Mouse (Mus musculus): ENCODE results near the gene Ipp. TPM values are rescaled to one million over a fixed set of nuclear protein-coding genes. Genes with fewer than 3 reads are reported as not detected.

Ipp gene
- 7.1 and 11.1 TPM in 2 replicates for total RNA-seq (2017)

GRCm38 (mm10) chr4:116507425-116508218 lies at the start of gene Ipp:
Gene Ipp, plus strand, starts transcription at chr4:116507549.
- peak; percentile 98 for ATAC-seq (ENCODE audit: extremely low read depth, insufficient number of reproducible peaks, low FRiP score, poor library complexity, severe bottlenecking)

- ATAC-seq (ENCODE audit: extremely low read depth, insufficient number of reproducible peaks, low FRiP score, poor library complexity, severe bottlenecking): no peak
Measured at GRCm38 (mm10) chr4:116461943-116462342, 45.4 kb upstream of the Ipp start.

DNA sequence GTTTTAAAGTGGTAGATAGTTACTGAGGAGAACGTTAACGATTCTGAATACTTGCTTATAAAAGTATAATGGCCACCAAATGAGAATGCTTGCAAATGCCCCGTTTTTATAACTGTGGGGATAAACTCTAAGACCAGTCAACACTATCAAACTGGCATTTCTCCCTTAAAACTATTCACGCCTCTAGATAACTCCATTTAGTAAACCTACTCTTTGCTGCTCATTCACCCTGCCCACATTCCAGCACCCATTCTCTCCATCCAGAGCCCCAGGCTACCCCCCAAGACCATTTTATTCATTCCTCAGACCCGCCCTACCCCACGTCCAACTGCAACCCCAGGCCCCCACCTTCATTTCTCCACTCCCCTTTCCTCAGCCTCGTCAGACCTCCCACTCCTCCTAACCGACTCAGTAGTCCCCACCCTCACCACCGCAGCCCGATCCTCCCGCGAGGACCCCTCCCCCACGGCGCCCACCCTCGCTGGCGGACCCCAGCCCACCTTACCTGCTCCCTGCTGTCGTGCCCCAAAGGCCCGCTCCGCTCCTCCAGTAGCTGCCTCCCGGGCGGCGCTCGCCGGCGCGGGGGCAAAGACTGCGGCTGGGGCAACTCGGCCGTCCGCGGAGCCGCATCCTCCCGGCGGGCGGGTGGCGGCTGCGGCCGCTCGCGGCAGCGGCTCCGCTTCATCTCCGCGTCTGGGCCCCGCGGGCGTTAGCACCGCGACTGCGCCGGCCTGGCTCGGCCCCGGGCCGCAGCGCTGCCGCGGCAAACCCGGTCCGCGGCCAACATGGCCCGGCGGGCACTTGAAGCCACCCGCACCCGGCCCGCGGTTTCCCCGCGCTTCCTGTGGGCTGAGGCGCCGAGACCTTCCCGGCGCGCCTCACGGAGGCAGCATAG lies 43.9 kb upstream of the Ipp start:
- ATAC-seq (ENCODE audit: extremely low read depth, insufficient number of reproducible peaks, low FRiP score, poor library complexity, severe bottlenecking): peak; percentile 34; the same call in 1 of the 2 replicates

- peak; percentile 65 for ATAC-seq (ENCODE audit: extremely low read depth, insufficient number of reproducible peaks, low FRiP score, poor library complexity, severe bottlenecking)
Measured at GRCm38 (mm10) chr4:116464126-116464981, 43.0 kb upstream of the Ipp start, which contains the start of gene Mast2. Gene Mast2, minus strand, starts transcription at chr4:116464183.

DNA sequence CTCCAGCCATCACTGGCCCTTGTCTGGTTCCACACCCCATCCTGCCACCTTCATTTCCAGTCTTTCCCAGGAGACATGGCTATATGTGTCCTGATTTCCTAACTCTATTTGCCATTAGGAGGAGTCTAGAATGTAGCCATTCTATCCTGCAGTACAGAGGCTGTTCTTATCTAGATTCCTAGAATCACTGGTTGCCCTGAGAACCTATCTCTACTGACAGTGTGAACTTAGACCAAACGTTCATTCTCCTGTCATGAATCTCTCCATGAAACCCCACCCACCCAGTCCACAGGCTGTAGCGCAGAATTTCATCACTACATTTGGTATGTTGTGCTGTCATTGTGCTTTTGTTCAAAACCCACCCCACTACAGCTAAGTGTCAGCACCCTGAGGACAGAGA lies 26.0 kb upstream of the Ipp start:
- no peak for ATAC-seq (ENCODE audit: extremely low read depth, insufficient number of reproducible peaks, low FRiP score, poor library complexity, severe bottlenecking)

GRCm38 (mm10) chr4:116483476-116483875 lies 23.9 kb upstream of the Ipp start:
- no peak for ATAC-seq (ENCODE audit: extremely low read depth, insufficient number of reproducible peaks, low FRiP score, poor library complexity, severe bottlenecking)

DNA sequence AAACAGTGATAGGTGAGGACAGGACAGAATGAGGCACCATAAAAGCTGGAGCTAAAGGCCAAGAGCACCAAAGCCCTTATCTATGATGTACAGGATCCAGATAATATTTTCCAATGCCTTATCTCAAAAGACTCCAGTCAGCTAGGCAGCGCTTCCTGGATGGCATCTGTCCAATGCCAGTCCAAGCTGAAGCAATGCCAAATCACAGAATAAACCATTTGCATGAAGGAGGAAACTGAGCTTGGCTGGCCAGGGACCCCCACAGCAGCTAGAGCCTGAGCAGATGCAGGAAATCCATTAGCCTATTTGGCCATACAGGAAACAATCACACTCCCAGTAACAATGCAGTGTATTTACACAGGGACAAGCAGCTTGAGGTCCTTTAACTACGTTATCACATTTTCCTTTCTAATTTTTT lies 16.2 kb upstream of the Ipp start:
- no peak for ATAC-seq (ENCODE audit: extremely low read depth, insufficient number of reproducible peaks, low FRiP score, poor library complexity, severe bottlenecking)

DNA sequence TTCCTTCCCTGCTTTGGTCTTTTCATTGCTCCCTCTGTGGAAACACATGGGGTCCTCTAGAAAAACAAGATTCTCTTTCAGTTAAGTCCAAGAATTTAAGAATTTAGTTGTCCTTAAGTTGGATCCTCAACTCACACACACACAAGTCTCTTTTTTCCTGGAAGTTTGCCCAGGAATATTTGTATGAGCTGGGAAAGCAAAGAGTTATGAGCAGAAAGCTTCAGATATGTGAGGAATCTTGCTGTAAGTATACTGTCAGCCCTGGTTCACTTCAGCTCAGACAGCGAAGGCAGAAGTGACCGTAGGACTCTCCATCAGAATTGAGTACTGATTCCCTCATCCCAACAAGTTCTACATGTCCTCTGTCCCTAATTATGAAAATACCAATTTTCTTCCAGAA lies 15.5 kb upstream of the Ipp start:
- ATAC-seq (ENCODE audit: extremely low read depth, insufficient number of reproducible peaks, low FRiP score, poor library complexity, severe bottlenecking): no peak

DNA sequence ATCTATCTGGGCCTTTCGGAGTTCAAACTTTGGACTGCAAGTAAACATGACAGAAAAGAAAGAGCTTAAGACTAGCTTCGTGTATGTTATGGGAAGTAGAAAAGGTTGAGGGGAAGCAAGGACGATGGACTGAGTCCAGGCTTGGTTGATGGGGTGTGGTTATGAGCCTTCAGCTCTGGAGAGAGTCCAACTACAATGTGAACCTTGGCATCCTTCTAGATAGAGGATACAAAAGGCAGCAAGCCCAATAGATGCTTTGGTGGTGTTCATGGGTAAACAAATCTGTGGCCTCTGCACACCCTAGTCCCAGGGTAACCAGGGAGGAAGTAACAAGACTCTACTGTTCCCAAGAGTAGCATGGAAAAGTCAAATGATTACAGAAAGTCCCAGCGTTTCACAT lies 14.9 kb upstream of the Ipp start:
- no peak for ATAC-seq (ENCODE audit: extremely low read depth, insufficient number of reproducible peaks, low FRiP score, poor library complexity, severe bottlenecking)

- no peak for ATAC-seq (ENCODE audit: extremely low read depth, insufficient number of reproducible peaks, low FRiP score, poor library complexity, severe bottlenecking)
Measured at GRCm38 (mm10) chr4:116493646-116494045, 13.7 kb upstream of the Ipp start.

DNA sequence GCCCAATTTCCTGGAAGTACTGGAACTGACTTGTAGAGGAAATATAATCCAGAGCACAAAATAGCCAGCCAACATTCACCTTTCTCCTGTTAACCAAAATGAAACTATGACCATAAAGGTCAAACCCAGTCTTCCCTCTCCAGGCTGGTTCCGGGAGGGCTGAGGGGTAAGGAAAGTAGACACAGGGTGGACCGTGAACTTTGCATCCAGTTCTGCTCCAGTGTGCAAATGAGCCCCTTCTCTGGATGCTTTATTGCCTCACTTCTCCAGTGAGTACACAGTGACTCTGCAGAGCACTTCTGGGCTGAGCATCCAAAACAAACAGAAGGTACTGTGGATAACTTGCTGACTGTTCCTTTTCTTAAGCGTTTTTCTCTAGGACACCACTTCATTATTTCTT lies 7.4 kb upstream of the Ipp start:
- no peak for ATAC-seq (ENCODE audit: extremely low read depth, insufficient number of reproducible peaks, low FRiP score, poor library complexity, severe bottlenecking)

GRCm38 (mm10) chr4:116506886-116507424 lies 394 bp upstream of the Ipp start:
- ATAC-seq (ENCODE audit: extremely low read depth, insufficient number of reproducible peaks, low FRiP score, poor library complexity, severe bottlenecking): no peak

DNA sequence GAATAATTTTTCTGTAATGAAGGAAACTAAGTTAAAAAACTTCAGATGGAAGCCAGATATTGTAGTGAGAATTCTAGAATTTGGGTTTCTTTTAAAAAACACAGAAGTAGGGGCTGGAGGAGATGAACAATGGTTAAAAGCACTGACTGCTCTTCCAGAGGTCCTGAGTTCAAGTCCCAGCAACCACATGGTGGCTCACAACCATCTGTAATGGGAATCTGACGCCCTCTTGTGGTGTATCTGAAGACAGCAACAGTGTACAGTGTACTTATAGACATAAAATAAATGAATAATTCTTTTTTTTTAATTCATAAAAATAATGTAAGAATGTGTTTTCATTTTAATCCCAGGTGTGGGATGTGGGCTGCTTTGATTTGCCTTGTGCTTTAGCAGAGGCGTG lies 23.8 kb downstream of the Ipp start:
- ATAC-seq (ENCODE audit: extremely low read depth, insufficient number of reproducible peaks, low FRiP score, poor library complexity, severe bottlenecking): no peak

DNA sequence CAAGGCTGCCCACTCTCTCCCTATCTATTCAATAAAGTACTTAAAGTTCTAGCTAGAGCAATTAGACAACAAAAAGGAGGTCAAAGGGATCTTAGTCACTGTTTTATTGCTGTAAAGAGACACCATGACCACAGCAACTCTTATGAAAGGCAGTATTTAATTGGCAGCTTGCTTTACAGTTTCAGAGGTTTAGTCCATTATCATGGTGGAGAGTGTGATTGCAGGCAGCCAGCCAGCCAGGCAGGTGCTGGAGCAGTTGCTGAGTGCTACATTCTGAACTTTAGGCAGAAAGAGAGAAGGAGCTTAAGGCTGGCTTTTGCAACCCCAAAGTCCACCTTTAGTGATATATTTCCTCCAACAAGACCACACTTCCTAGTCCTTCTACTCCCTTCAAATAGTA lies 29.0 kb downstream of the Ipp start:
- ATAC-seq (ENCODE audit: extremely low read depth, insufficient number of reproducible peaks, low FRiP score, poor library complexity, severe bottlenecking): no peak

DNA sequence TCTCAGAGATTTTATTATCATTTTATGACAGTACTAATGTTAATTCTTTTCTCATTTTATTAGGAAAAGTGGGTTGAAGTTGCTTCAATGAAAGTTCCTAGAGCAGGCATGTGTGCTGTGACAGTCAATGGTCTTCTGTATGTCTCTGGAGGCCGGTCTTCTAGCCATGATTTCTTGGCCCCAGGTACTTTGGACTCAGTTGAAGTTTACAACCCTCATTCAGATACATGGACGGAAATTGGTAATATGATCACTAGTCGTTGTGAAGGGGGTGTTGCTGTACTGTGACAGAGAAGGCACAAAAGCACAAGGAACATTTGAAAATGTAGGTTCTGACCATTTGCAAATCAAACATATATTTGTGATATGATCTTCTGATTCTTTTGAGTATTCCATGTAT lies 30.4 kb downstream of the Ipp start:
- no peak for ATAC-seq (ENCODE audit: extremely low read depth, insufficient number of reproducible peaks, low FRiP score, poor library complexity, severe bottlenecking)

DNA sequence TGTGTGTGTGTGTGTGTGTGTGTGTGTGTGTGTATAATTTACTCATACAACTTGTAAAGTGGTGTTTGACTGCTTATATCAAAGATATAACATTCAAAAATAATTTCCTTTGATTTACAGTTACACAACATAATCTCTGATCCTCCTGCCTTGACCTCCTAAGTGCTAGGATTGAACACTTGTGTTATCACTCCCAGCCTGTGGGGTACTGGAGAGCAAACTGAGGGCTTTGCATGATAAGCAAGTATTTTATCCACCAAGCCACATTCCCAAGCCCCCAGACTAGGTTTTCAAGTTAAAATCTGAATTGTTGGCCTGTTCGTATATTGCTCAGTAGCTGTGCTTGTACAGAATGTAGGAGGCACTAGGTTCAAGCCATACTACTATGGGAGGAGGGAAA lies 43.1 kb downstream of the Ipp start:
- no peak for ATAC-seq (ENCODE audit: extremely low read depth, insufficient number of reproducible peaks, low FRiP score, poor library complexity, severe bottlenecking)

- no peak for ATAC-seq (ENCODE audit: extremely low read depth, insufficient number of reproducible peaks, low FRiP score, poor library complexity, severe bottlenecking)
Measured at GRCm38 (mm10) chr4:116553035-116553434, 45.7 kb downstream of the Ipp start.

GRCm38 (mm10) chr4:116555413-116556300 lies 48.3 kb downstream of the Ipp start, which contains the start of gene Tmem69:
Gene Tmem69, minus strand, starts transcription at chr4:116555936.
- ATAC-seq (ENCODE audit: extremely low read depth, insufficient number of reproducible peaks, low FRiP score, poor library complexity, severe bottlenecking): no peak
